Mouse (Mus musculus) embryo, embryonic 11.5 days (tissue): ENCODE measurements around the gene App.

Source experiments
- DNase-seq: peaks from one replicate; pipeline ENCODE4 v3.0.0-alpha.2; 2012; ENCODE audit warnings: low read depth, low spot score

Gene App

DNA sequence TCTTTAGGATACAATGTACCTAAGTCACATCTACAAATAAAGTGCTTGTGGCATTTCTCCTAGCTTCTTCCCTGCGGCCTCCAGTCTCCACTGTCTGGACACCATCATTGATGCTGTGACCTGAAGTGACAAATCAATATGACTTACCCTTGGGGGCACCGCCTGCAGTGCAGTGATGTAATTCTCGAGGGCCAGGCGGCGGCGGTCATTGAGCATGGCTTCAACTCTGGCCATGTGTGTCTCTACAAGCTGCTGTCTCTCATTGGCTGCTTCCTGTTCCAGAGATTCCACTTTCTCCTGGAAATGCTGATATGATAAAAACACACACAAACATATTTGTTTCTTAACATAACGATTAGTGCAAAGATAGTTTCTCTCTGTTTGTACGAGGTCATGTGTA, 148.9 kb downstream of the App start:
- no peak for DNase-seq

DNA sequence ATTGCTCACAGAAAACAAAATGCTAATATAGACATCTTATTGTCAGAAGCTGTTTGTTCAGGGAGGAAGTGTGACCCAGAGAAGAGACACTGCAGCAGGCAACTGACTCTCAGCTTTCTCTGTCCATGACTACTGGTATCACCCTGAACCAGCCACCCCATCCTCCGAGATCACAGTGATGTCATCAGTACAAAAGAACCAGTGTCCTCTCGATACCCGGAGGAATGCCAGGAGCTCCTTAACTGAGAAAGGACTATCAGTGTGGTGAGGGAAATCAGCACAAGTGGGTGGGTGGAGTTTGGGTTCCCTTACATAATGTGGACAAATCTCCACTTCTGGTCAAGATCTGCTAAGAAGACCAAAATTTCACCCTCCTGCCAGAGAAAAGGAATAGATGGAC, 150.5 kb downstream of the App start:
- no peak for DNase-seq

DNA sequence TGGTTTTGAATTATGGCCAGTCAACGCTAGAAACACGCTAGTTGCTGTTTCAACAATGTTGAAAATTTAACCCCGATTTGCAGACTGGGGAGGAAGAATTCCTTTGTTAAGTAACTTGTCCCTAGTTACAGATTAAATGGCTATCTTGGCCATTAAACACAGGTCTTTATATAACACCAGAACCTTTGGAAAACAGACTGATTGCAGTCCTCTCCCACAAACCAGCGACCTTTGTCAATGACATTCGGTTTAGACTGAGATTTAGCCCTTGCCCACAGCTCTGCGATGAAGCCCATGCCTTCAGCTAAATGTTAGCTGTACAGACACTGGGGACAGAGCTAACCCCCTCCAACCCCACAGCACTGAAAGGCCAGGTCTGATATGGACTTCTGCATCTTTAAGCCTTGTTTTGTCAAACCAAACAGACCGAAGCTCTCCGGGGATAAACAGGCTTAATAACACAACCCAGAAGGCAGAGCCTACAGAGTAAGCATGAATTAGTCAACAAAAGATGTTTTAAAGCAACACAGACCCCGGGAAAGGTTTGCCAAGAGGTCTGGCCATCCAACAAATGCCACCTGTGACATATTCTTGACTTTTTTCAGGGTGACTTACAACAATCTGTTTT, 152.8 kb downstream of the App start:
- DNase-seq = no peak

DNA sequence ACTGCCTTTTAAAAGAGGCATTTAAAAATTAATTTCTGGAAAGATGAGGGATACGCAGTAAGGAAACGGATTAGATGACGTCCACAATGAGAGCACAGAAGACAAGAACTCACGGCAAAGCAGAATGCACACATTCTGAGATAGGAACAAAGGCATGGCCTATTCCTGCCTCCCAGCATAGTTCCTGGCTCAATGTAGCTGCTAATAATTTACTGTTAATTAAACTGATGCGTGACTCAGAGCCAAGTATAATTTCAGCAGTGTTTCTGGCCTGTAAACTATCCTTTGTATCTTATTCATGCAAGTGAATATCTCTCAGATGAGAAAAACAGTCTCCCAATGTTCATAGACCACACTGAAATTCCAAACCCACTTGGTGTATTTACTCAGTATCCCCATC, 154.3 kb downstream of the App start:
- no peak for DNase-seq

DNA sequence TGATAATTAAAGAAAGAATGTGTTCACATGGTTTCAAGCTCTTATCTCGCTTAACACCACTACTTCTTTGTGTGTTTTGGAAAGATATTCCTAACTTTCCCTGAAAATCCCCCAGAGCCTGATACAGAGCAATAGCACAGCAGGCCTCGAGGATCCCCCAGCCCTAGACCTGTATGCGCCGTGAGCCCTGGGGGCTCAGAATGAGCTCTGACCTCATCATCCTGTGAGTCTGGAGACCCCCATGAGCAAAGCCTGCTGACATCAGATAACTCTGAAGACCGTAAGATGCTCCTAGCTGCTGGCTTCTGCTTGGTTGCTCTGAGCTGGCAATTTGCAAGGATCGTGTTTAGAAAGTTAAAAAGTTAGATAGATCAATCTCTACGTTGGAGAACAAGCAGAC, 155.7 kb downstream of the App start:
- DNase-seq = no peak

DNA sequence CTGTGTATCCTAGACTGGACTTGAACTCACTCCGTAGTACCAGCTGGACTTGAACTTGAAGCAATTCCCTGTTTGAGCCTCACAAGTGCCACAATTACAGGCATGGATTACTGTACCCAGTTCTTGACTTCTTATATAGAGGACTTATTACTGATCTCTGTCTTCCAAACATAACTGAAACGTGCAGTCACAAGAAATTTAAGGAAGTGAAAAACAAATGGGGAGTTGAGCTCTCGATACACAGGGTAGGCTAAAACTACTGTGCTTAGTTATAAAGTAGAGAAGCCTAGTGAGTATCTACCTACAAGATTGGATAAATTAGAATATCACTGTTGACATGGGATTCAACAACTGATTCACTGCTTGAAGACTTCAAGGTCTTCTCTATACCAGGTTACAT, 160.9 kb downstream of the App start:
- DNase-seq = no peak

DNA sequence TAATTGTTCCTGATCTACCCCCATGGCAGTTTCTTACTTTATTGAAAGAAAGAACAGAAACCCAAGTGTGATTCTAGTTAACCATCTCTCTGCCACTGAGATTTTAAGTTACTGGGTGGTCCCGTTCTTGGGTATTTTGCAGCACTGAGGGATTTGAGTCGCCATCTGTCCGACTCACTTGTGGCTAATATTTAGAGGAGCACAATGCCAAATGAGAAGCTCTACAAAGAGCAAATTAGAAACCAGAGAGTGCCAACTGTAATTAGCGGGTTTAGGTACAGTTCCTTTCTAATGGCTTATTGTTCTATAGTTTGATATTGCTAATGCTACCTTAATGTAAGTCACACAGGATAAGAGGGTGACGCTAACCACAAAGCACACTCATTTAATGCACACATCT, 161.4 kb downstream of the App start:
- no peak for DNase-seq

DNA sequence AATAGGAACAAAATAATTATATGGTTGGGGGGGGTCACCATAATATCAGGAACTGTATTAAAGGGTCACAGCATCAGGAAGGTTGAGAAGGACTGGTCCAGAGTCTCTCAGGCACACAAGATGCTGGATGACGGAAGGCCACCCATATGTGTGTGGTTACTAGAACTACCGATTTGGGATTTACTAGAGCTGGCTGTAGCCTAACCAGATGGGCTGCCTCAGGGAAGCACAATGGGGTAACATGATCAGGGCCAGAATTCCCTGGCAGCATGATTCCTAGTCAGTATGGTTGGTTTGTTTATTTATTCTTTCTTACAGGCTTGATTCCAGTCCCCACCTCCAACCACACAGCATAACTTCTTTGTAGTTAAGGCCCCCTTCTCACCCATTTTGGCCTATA, 162.9 kb downstream of the App start:
- DNase-seq = no peak

DNA sequence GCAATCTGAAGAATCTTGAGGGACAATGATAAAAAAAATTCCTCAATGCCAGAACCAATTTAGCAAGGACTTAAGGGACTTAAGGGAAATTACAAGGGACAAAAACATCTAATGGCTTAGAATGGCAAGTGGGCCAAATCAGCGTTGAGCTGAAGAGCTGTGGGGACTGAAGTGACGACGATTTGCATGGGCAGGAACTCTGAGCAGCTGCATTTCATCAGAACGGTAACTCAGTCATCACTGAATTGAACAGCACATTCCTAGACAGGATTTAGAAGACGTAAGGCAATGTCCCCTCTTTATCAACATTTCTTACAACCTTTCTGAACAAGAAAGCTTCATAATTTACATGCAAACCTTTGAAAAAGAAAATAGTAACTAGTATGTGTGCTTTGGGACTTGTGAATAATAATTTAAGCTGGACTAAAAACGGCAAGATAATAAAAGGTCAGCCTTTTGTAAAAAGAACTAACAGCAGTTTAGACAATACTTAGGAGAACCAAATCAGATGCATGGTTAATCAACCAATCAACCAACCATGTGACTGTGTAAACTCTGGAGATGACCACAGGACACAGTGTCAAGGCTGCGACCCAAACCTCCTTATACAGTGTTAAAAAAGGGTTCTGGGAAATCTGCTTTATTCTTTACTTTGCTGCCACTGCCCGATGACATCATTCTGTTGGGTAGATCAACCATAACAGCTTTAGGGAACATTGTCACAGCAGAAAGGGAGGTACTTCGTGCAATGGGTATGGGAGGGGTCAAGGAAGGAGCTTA, 164.5 kb downstream of the App start:
- DNase-seq = no peak

DNA sequence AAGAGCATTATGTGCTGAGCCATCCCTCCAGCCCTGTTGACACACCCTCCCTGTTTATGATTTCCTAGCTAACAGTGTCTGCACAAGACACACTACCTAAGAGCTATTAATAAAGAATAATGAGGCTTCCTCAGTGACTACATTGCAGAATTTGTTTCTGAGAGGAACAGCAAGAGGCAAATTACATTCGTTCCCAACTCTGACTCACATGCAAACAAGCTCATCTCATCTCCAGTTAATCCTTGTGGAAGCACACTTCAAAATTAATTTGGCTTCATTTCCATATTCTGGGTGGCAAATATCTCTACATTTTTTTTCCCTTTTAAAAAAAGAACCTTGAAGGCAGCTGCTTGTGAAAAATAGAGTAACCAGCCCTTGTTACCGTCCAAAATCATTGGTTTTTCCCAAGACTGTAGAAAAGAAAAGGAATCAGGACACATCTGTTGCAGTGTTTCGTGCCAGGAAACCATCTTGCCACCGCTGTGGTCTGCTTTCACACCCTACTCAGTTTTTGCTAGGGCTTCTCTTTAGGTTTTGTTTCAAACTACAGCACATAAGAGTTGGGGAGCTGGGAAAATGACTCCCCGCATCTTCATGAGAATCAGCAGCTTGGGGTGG, 171.5 kb downstream of the App start:
- DNase-seq = no peak

DNA sequence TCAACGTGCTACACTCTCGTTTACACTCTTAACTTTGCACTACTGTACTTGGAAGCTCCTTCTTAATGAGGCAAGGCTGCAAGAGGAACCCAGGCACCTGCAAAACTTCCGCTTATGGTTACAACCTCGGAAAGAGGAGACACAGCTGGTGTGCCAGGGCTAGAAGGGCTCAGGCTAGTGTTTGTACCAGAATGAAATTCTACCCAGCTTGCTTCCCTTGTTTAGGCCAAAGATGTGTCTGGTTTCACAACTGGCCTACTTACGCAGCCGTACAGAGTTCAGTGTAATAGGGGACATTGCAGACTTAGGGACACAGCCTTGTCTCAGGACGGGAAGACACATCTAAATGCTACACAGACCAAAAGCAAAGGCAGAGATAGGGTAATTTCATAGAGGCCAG, 173.3 kb downstream of the App start:
- DNase-seq = no peak

DNA sequence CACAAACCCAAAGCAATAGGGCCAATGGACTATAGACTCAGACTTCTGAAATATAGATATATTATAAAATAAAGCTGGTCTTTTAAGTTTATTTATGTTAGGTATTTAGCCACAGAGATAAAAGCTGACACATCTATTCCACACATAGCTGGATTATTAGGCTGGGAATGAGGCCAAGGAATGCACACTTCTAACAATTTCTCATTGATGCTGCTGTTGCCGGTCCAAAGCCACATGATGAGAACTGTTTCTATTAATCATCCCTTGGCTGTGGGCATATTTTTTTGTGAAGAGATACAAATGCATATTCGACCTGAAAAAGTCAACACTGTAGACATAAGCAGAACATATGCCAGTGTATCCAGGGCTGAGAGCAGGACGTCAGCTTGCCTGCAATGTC, 176.0 kb downstream of the App start:
- DNase-seq = no peak

DNA sequence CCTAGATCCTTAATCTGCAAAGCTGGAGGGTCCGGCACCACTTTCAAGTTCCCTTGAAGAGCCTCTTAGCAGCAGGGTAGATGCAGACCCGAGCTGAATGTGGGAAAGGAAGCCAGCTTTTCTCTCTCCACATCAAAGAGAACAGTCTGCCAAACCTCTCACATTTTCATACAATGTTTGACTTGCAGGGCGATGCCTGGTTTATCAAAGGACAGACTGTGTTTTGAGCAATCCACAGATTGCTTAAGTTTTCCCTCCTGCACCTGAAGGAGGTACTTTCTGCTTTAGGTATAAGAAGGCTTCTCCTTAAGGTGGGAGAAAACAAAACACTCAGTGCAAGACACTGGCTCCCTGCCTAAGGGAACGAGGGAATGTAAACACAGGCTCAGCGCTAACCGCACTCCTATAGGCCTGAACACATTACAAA, 178.1 kb downstream of the App start:
- DNase-seq = no peak

DNA sequence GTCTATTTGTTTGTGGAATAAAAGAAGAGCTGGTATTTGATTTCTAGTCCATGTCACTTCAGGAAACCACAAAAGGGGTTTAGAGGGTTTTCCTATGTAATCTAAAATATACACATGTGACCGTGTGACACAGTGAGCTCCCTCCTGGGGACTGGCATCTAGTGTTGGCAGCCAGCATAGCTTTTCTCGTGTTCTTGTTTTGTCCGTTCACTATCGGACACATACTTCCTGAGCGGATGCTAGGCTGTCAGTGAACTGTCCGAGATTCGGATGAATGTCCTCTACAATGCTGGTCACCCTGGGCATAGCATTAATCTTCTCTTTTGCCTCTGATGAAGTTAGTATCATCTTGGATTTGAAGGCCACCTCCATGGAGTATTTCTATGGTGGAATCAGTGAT, 180.7 kb downstream of the App start:
- no peak for DNase-seq

DNA sequence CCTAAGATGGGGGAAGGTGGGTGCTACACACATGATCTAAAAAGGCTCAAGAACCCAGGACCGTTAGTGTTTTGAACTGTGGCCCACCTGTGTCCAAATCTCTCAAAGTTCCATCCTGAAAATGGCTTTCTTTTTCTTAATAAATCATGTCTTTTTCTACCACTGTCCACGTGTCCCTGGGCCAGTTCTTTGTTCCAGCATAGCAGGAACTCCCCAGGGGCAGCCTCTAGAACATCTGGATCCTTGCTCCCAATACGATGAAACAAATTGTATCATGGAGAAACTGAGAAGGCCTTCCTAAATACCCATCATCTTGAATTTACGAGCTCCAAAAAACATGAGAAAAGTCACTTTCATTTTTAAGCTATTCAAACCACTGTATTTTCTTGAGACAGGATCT, 182.6 kb downstream of the App start:
- DNase-seq = no peak

DNA sequence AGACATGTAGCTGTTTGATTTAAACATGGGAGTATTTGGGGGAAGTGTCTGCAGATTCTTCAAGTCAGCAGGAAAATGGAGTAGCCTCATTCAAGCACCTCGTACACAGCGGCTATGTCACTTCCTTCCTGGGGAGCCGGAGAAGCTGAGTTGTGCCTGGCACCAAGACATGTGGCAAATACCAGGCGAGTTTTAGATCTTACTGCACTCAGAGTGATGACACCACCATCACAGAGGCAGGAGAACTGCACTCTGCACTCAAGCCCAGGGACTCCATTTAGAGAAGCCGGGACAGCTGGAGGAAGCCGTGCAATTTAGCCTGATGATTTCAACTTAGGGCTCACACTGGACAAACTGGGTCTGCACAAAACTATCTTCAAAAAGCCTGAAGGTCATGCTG, 183.6 kb downstream of the App start:
- no peak for DNase-seq

DNA sequence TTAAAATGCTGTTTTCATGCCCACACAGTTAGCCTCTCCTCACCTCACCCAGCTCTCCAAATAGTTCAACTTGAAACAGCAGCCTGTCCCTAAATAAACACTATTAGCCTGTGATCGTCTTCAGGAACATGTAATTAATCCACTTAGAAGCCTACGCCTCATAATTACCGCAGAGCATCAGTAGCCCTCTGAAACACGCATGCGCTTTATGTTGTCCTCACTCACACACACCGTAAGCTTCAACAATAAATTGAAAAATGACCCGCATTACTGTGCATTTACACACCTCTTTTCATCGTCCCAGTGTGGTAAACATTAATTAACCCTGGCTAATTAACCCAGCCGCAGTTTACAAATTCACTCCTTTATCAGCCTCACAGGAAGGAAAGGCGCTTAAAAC, 184.1 kb downstream of the App start:
- DNase-seq = no peak

DNA sequence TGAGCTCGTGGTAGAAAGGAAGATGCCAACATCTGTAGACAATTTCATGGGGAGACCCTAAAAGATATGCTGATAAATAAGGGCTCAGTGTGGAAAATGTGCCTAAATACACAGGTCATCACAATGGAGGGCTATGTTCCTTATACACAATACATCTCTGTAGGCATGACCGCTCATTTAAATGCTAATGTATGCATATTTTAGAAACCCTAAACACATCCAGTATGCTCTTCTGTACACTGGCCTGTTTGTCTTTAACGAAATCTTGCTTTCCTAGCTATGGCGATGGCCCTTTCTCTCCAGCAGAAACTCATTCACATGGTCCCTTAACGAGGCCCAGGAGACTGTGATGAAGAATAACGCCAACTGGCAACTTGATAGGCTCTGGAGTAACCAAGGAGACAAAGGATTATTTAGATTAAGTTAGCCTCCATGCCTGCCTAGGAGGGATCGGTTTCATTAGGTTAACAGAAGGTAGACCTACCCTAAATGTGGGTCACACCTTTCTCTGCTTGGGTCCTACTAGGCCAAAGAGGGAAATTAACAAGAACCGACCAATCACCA, 185.8 kb downstream of the App start:
- no peak for DNase-seq

DNA sequence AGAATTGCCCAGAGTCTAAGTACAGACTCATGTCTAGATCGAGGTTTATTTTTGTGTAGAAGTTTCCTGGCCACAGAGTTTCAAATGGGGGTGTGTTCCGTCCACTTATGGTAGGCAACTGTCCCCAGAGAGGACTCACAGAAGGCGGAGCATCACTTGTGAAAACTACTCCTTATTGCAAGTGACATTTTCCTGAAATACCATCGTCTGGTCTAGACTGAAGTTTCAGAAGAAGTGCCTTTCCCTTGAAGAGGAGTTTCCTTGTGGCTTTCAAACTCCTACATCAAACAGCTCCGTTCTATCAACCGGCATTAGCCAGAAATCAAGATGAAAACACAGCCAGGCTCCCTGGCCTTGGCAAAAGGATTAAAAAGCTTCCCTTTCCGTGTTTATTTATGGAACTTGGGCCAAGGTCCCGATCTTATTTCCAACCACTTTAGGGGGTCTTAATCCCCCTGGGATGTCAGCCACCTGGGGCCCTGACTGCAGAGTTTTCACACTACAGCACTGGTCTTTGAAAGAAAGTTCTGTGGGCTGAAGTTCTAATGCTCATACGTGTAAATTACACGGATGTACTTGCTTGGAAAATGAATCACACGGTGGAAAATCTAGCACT, 187.4 kb downstream of the App start:
- no peak for DNase-seq

DNA sequence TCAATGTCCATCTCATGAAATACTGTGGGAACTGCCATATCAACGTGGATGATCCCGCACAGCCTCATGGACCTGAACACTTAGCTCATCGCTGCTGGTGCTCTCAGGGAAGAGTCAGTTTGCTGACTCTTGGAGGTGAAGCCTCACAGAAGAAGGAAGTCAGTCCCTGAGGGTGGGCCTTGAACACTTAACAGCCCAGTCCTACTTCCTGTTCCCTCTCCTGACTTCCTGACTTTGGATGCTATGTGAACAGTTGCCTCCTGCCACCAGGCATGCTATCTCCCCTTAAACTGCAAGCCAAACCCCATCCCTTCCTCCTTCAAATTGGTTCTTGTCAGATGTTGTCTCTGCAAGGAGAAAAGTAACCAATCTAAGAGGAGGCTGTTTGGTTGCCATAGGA, 188.2 kb downstream of the App start:
- no peak for DNase-seq

DNA sequence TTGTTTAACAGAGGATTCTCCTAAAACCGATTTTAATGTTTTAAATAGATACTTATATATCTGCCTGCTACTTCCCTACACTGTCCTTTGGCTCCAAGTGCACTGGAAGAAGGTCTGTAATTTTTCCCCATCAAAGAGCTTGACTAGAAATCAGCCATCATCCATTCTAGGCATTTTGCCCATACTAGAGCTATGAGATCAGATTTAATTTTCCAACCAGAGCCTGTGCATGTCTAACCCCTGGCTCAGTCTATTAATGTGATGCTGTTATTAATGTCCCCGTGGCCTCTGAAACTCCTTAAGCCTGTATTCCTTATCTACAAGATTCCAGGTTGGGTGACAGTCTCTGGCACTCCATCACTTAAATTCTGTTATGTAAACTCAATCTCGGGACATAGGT, 190.1 kb downstream of the App start:
- DNase-seq = no peak

DNA sequence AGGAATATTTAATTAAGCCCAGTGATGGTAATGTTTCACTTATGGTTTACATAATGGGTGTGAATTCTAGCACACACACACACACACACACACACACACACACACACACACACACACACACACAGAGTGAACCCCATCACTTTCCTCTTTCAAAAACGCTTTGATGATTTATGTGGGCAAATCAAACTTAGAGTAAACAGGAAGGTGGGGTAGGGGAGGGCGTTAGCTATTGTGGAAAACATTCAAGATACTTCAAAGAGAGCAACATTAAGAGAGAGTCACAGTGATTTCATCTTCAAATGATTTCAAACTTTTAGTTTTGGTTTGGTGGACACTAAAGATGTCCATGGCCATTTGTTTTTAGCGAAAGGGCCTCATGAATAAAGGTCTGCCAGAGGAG, 191.0 kb downstream of the App start:
- no peak for DNase-seq
